Mouse (Mus musculus) limb, embryonic 12.5 days (tissue): ENCODE measurements around the gene Itgb4. TPM values are rescaled to one million over a fixed set of nuclear protein-coding genes. Genes with fewer than 3 reads are reported as not detected.

Experiments used
- ATAC-seq: fragments of 200-750 bp; cut with Nextera tagmentation; 2 replicates; pipeline ENCODE4 v1.8.0; 2017; ENCODE audit warnings: low read depth, moderate TSS enrichment; ENCODE audit not compliant: insufficient number of reproducible peaks, insufficient read depth, low FRiP score, low TSS enrichment
- H3K27ac ChIP-seq: fragments of 300-500 bp; sonication (generic); 2 replicates; pipeline ENCODE4 v1.5.1; 2016; ENCODE audit warnings: mild to moderate bottlenecking, moderate library complexity
- H3K27me3 ChIP-seq: fragments of 300-500 bp; sonication (generic); 2 replicates; pipeline ENCODE4 v1.6.1; 2016; ENCODE audit warnings: mild to moderate bottlenecking, moderate library complexity
- H3K36me3 ChIP-seq: fragments of 300-500 bp; sonication (generic); 2 replicates; pipeline ENCODE4 v1.6.1; 2016; ENCODE audit warnings: mild to moderate bottlenecking, moderate library complexity
- H3K4me1 ChIP-seq: fragments of 300-500 bp; sonication (generic); replicated peaks from 2 replicates; pipeline ENCODE4 v1.6.1; 2016
- H3K4me2 ChIP-seq: fragments of 300-500 bp; sonication (generic); 2 replicates; pipeline ENCODE4 v1.6.1; 2016; ENCODE audit warnings: mild to moderate bottlenecking, moderate library complexity
- H3K4me3 ChIP-seq: fragments of 300-500 bp; sonication (generic); replicated peaks from 2 replicates; pipeline ENCODE4 v1.5.1; 2016; ENCODE audit warnings: mild to moderate bottlenecking
- H3K9ac ChIP-seq: fragments of 300-500 bp; sonication (generic); replicated peaks from 2 replicates; pipeline ENCODE4 v1.6.1; 2016; ENCODE audit warnings: mild to moderate bottlenecking, moderate library complexity
- H3K9me3 ChIP-seq: fragments of 300-500 bp; sonication (generic); 2 replicates; pipeline ENCODE4 v1.6.1; 2016; ENCODE audit warnings: mild to moderate bottlenecking, moderate library complexity
- WGBS: fragments of 180-500 bp; shearing (Covaris S2); methylation state at CpG from one replicate; pipeline ENCODE4 v1.1.7; 2016; 5-methylcytosine and 5-hydroxymethylcytosine counted together
- polyA plus RNA-seq: library from polyadenylated mRNA; unstranded; fragments of >200 nt; fragmentation: Nextera tagmentation; extraction: Ambion mirVana; gene quantifications from 2 replicates; pipeline ENCODE4 v1.2.1, GENCODE M21; 2016

The Itgb4 gene
- polyA plus RNA-seq, 1 experiment from 2014 or later = 3.1 TPM

GRCm38 (mm10) chr11:115950719-115951118 is 23.8 kb upstream of the Itgb4 start:
- no peaks in the 10 kb centered on the region for H3K9me3 ChIP-seq
- H3K27me3 ChIP-seq = no peaks in the 10 kb centered on the region
- H3K36me3 ChIP-seq = peaks cover 98% of the 10 kb centered on the region
- H3K4me3 ChIP-seq = no peak overlapping the region
- H3K9ac ChIP-seq = no peak overlapping the region
- no peak overlapping the region for H3K4me2 ChIP-seq
- no peak overlapping the region for H3K27ac ChIP-seq
- no peaks in the 10 kb centered on the region for H3K4me1 ChIP-seq
- no peak for ATAC-seq
- WGBS = 87% methylated on average over 2 of the region's 2 CpGs

DNA sequence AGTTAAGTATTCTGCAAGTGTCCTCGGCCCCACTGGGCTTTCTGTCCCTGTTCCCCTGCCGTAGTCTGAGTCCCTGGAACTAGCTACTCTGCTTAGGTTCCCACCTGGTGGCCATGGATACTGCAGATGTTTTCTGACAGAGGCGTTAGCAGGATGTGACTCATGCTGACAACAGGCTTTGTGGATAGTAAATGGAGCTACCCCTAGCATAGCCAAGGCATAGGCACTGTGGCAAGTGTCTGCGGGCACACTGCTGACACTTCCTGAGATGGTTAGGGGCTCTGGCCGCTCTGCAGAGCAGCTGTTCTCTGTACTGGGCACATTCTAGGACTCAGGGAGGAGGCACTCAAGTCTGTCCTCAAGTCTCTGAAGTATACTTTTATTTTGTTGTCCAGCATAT is 19.8 kb upstream of the Itgb4 start:
- 90% methylated on average over 5 of the region's 5 CpGs for WGBS
- H3K4me2 ChIP-seq = no peak overlapping the region
- no peaks in the 10 kb centered on the region for H3K27me3 ChIP-seq
- ATAC-seq = no peak
- H3K9me3 ChIP-seq = no peaks in the 10 kb centered on the region
- H3K36me3 ChIP-seq = peaks cover 88% of the 10 kb centered on the region
- H3K27ac ChIP-seq = no peak overlapping the region
- no peak overlapping the region for H3K4me3 ChIP-seq
- 0 out of 2 replicates have a peak, but pooled peaks cover 6% of the 10 kb centered on the region for H3K4me1 ChIP-seq
- no peak overlapping the region for H3K9ac ChIP-seq

- Histone ChIP-seq H3K27ac (no peak overlapping the region), H3K9ac (no peak overlapping the region), H3K4me2 (no peak overlapping the region), H3K4me3 (no peak overlapping the region), H3K4me1 (0 out of 2 replicates have a peak, but pooled peaks cover 6% of the 10 kb centered on the region), H3K27me3 (no peaks in the 10 kb centered on the region), H3K9me3 (no peaks in the 10 kb centered on the region), H3K36me3 (peaks cover 88% of the 10 kb centered on the region)
- no peak for ATAC-seq
- WGBS = 73% methylated on average over 10 of the region's 10 CpGs
Measured at GRCm38 (mm10) chr11:115955195-115955858, 19.2 kb upstream of the Itgb4 start.

GRCm38 (mm10) chr11:115956453-115956852 is 18.1 kb upstream of the Itgb4 start:
- Histone ChIP-seq H3K4me1 (0 out of 2 replicates have a peak, but pooled peaks cover 6% of the 10 kb centered on the region), H3K27ac (peak overlapping the region; percentile 56), H3K9me3 (no peaks in the 10 kb centered on the region), H3K9ac (no peak overlapping the region), H3K36me3 (peaks cover 88% of the 10 kb centered on the region), H3K27me3 (no peaks in the 10 kb centered on the region), H3K4me3 (no peak overlapping the region), H3K4me2 (no peak overlapping the region)
- 71% methylated on average over 4 of the region's 4 CpGs for WGBS
- ATAC-seq = no peak

GRCm38 (mm10) chr11:115957971-115958370 is 16.5 kb upstream of the Itgb4 start:
- peaks cover 88% of the 10 kb centered on the region for H3K36me3 ChIP-seq
- no peaks in the 10 kb centered on the region for H3K9me3 ChIP-seq
- ATAC-seq = no peak
- H3K27ac ChIP-seq = 0 out of 2 replicates have a peak overlapping the region, but pooled peaks have one; percentile 50
- WGBS = 75% methylated on average over 6 of the region's 7 CpGs
- H3K4me1 ChIP-seq = 0 out of 2 replicates have a peak, but pooled peaks cover 6% of the 10 kb centered on the region
- no peak overlapping the region for H3K4me2 ChIP-seq
- no peak overlapping the region for H3K9ac ChIP-seq
- no peak overlapping the region for H3K4me3 ChIP-seq
- H3K27me3 ChIP-seq = no peaks in the 10 kb centered on the region

GRCm38 (mm10) chr11:115959018-115959417 is 15.5 kb upstream of the Itgb4 start:
- 96% methylated on average over 9 of the region's 9 CpGs for WGBS
- Histone ChIP-seq H3K27ac (no peak overlapping the region), H3K4me3 (no peak overlapping the region), H3K27me3 (no peaks in the 10 kb centered on the region), H3K9ac (no peak overlapping the region), H3K36me3 (peaks cover 89% of the 10 kb centered on the region), H3K9me3 (no peaks in the 10 kb centered on the region), H3K4me1 (0 out of 2 replicates have a peak, but pooled peaks cover 6% of the 10 kb centered on the region), H3K4me2 (no peak overlapping the region)
- ATAC-seq = no peak

DNA sequence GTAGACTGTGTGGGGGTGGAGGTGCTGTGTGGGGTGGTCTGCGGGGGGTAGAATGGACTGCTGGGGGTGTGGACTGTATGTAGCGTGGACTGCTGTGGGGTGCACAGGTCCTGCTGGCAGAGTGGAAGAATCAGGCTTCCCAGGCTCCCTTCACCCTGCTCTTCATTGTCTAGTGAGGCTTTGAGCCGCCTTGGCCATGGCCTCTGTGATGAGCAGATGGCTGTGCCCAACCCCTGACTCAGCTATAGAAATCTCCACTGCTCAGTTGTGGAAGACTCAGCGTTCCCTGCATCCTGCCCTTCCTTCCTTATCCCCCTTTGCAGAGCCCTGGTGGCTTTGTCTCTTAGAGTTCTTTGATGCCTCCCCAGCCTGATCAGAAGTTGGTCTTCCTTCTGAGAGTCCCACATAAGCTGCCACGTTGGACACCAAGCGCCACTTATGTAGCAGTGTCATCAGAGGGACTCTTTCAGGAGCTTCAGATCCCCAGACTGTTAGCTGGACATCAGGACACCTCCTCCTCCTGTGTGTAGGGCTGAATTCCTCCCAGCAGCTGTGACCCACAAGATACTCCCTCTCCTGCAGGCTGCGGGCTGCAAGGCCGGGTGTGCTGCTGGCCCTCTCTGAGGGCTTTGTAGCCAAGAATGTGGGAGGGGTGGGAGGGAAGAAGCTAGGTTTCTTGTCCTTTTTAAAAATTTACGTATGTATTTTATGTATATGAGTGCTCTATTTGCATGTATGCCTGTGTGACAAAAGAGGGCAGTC is 11.7 kb upstream of the Itgb4 start:
- H3K27me3 ChIP-seq = no peaks in the 10 kb centered on the region
- H3K27ac ChIP-seq = no peak overlapping the region
- peaks cover 91% of the 10 kb centered on the region for H3K36me3 ChIP-seq
- no peak overlapping the region for H3K4me2 ChIP-seq
- no peak overlapping the region for H3K9ac ChIP-seq
- no peak overlapping the region for H3K4me3 ChIP-seq
- no peak for ATAC-seq
- 93% methylated on average over 9 of the region's 9 CpGs for WGBS
- no peaks in the 10 kb centered on the region for H3K4me1 ChIP-seq
- H3K9me3 ChIP-seq = no peaks in the 10 kb centered on the region

GRCm38 (mm10) chr11:115964977-115965604 is 9.4 kb upstream of the Itgb4 start:
- 83% methylated on average over 10 of the region's 10 CpGs for WGBS
- no peak for ATAC-seq
- Histone ChIP-seq H3K9ac (no peak overlapping the region), H3K27ac (no peak overlapping the region), H3K4me1 (no peaks in the 10 kb centered on the region), H3K4me3 (no peak overlapping the region), H3K4me2 (no peak overlapping the region), H3K27me3 (no peaks in the 10 kb centered on the region), H3K36me3 (peaks cover 72% of the 10 kb centered on the region), H3K9me3 (no peaks in the 10 kb centered on the region)

- Histone ChIP-seq H3K36me3 (peaks cover 34% of the 10 kb centered on the region), H3K4me2 (no peak overlapping the region), H3K9me3 (no peaks in the 10 kb centered on the region), H3K4me1 (no peaks in the 10 kb centered on the region), H3K9ac (no peak overlapping the region), H3K4me3 (no peak overlapping the region), H3K27ac (no peak overlapping the region), H3K27me3 (peaks cover 11% of the 10 kb centered on the region)
- WGBS = 75% methylated on average over 5 of the region's 5 CpGs
- ATAC-seq = no peak
Measured at GRCm38 (mm10) chr11:115968731-115969405, 5.6 kb upstream of the Itgb4 start.

GRCm38 (mm10) chr11:115970006-115970673 is 4.4 kb upstream of the Itgb4 start:
- no peak overlapping the region for H3K9ac ChIP-seq
- peaks cover 23% of the 10 kb centered on the region for H3K27me3 ChIP-seq
- no peaks in the 10 kb centered on the region for H3K9me3 ChIP-seq
- H3K4me2 ChIP-seq = no peak overlapping the region
- H3K36me3 ChIP-seq = peaks cover 22% of the 10 kb centered on the region
- WGBS = 64% methylated on average over 15 of the region's 15 CpGs
- no peak overlapping the region for H3K4me3 ChIP-seq
- no peak for ATAC-seq
- no peak overlapping the region for H3K27ac ChIP-seq
- H3K4me1 ChIP-seq = peaks cover 8% of the 10 kb centered on the region
